Mouse (Mus musculus) embryonic facial prominence, embryonic 12.5 days (tissue): ENCODE data around the gene Serpina12. TPM values are rescaled to one million over a fixed set of nuclear protein-coding genes. Genes with fewer than 3 reads are reported as not detected.

Experiments
- ATAC-seq: fragments of 200-750 bp; cut with Nextera tagmentation; 2 replicates; pipeline ENCODE4 v1.8.0; 2017; ENCODE audit not compliant: insufficient number of reproducible peaks, insufficient read depth, low FRiP score, low TSS enrichment
- H3K27ac ChIP-seq: fragments of 300-500 bp; sonication (generic); 2 replicates; pipeline ENCODE4 v1.5.1; 2016; ENCODE audit warnings: mild to moderate bottlenecking
- H3K27me3 ChIP-seq: fragments of 300-500 bp; sonication (generic); 2 replicates; pipeline ENCODE4 v1.6.1; 2016; ENCODE audit warnings: mild to moderate bottlenecking, moderate library complexity
- H3K36me3 ChIP-seq: fragments of 300-500 bp; sonication (generic); 2 replicates; pipeline ENCODE4 v1.6.1; 2016; ENCODE audit warnings: mild to moderate bottlenecking
- H3K4me1 ChIP-seq: fragments of 300-500 bp; sonication (generic); 2 replicates; pipeline ENCODE4 v1.6.1; 2016
- H3K4me2 ChIP-seq: fragments of 300-500 bp; sonication (generic); replicated peaks from 2 replicates; pipeline ENCODE4 v1.6.1; 2016; ENCODE audit warnings: mild to moderate bottlenecking, moderate library complexity
- H3K4me3 ChIP-seq: fragments of 300-500 bp; sonication (generic); 2 replicates; pipeline ENCODE4 v1.5.1; 2016; ENCODE audit warnings: mild to moderate bottlenecking
- H3K9ac ChIP-seq: fragments of 300-500 bp; sonication (generic); 2 replicates; pipeline ENCODE4 v1.6.1; 2016; ENCODE audit warnings: mild to moderate bottlenecking, moderate library complexity
- H3K9me3 ChIP-seq: fragments of 300-500 bp; sonication (generic); 2 replicates; pipeline ENCODE4 v1.6.1; 2016; ENCODE audit warnings: mild to moderate bottlenecking, moderate library complexity
- WGBS: fragments of 180-500 bp; shearing (Covaris S2); methylation state at CpG from one replicate; pipeline ENCODE4 v1.1.7; 2016; 5-methylcytosine and 5-hydroxymethylcytosine counted together
- polyA plus RNA-seq: library from polyadenylated mRNA; unstranded; fragments of >200 nt; fragmentation: Nextera tagmentation; extraction: Ambion mirVana; gene quantifications from 2 replicates; pipeline ENCODE4 v1.2.1, GENCODE M21; 2016

The Serpina12 gene
- polyA plus RNA-seq, 1 experiment from 2014 or later = not detected

DNA sequence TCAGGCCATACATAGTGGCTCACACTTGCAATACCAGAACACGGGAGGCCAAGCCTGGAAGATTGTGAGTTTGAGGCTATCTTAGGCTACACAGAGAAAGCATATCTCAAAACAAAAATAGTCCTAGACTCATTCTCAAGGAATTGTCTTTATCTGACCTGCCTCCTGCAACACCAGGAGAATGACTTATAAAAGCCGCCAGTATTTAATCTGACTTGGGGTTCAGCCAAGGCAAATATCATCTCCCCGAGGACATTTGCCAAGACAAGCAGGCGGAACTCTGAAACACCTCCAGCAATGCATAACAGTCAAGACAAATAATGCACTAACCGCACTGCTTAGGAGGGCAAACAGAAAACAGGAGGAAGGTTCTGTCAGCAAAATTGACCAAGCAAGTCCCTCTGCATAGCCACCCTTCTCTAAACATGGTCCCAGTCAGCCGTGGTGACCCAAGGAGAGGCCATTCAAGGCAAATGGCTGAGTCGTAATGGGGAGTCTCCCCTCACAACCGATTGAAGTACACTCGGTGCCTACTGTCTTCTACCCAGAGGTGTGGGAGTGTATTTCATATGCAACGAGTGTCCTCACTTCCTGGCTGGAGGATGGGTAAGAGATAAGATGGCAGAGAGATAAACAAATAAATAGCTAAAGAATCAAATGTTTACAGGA is 41.5 kb downstream of the Serpina12 start:
- WGBS = 87% methylated on average over 10 of the region's 10 CpGs
- Histone ChIP-seq H3K4me3 (no peak overlapping the region), H3K36me3 (no peaks in the 10 kb centered on the region), H3K9ac (no peak overlapping the region), H3K9me3 (no peaks in the 10 kb centered on the region), H3K27ac (no peak overlapping the region), H3K27me3 (no peaks in the 10 kb centered on the region), H3K4me1 (no peaks in the 10 kb centered on the region), H3K4me2 (no peak overlapping the region)
- no peak for ATAC-seq

DNA sequence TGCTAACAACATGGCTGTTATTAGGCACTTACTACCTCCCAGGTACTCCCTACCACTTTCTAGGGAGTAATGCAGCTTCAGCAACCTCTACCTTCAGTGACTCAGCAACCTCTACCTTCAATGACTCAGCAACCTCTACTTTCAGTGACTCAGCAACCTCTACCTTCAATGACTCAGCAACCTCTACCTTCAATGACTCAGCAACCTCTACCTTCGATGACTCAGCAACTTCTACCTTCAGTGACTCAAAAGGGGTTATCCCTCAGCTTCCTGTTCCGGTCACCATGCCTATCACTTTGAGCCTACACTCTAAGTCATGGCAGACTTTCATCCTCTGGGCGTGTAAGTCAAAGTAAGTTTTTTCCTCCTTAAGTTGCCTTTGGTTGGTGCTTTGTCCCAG is 43.6 kb downstream of the Serpina12 start:
- H3K4me1 ChIP-seq = no peaks in the 10 kb centered on the region
- H3K36me3 ChIP-seq = no peaks in the 10 kb centered on the region
- no peak overlapping the region for H3K27ac ChIP-seq
- no peak overlapping the region for H3K4me3 ChIP-seq
- H3K27me3 ChIP-seq = no peaks in the 10 kb centered on the region
- no peak overlapping the region for H3K4me2 ChIP-seq
- ATAC-seq = no peak
- H3K9me3 ChIP-seq = no peaks in the 10 kb centered on the region
- 87% methylated on average over 3 of the region's 3 CpGs for WGBS
- no peak overlapping the region for H3K9ac ChIP-seq

DNA sequence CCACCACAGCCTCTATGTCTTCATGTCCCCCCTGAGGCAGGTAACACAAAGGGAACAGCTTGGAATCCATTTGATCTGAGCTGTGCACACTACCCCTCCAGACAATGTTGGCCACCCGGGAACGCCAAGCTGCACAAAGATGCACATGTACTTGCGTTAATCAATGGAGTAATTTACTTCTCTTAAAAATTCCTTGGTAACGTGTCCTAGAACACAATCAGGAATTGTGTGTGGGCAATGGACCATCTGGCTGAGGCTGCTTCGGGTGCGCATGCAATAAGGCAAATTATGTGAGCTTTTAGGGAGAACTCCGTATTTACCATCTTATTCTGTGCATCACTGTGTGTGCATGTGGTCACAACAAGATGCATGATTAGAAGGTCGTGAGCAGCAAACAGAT is 44.6 kb downstream of the Serpina12 start:
- H3K4me1 ChIP-seq = no peaks in the 10 kb centered on the region
- H3K4me3 ChIP-seq = no peak overlapping the region
- no peaks in the 10 kb centered on the region for H3K36me3 ChIP-seq
- no peaks in the 10 kb centered on the region for H3K27me3 ChIP-seq
- no peak for ATAC-seq
- H3K9ac ChIP-seq = no peak overlapping the region
- no peak overlapping the region for H3K4me2 ChIP-seq
- no peak overlapping the region for H3K27ac ChIP-seq
- no peaks in the 10 kb centered on the region for H3K9me3 ChIP-seq
- WGBS = 88% methylated on average over 8 of the region's 8 CpGs

- 65% methylated on average over 2 of the region's 2 CpGs for WGBS
- no peak for ATAC-seq
Measured at GRCm38 (mm10) chr12:103996513-103996912, 47.7 kb downstream of the Serpina12 start.

GRCm38 (mm10) chr12:103995292-103996072 is 48.8 kb downstream of the Serpina12 start:
- H3K27ac ChIP-seq = no peak overlapping the region
- H3K4me3 ChIP-seq = no peak overlapping the region
- ATAC-seq = no peak
- H3K9ac ChIP-seq = no peak overlapping the region
- H3K9me3 ChIP-seq = no peaks in the 10 kb centered on the region
- H3K36me3 ChIP-seq = no peaks in the 10 kb centered on the region
- H3K4me1 ChIP-seq = no peaks in the 10 kb centered on the region
- no peak overlapping the region for H3K4me2 ChIP-seq
- no peaks in the 10 kb centered on the region for H3K27me3 ChIP-seq
- 37% methylated on average over 5 of the region's 5 CpGs for WGBS

More at GRCm38 (mm10) chr12:103996513-103996912, 47.7 kb downstream of the Serpina12 start:
- no peak overlapping the region for H3K4me2 ChIP-seq
- H3K9ac ChIP-seq = no peak overlapping the region
- H3K27me3 ChIP-seq = no peaks in the 10 kb centered on the region
- H3K9me3 ChIP-seq = no peaks in the 10 kb centered on the region
- no peaks in the 10 kb centered on the region for H3K36me3 ChIP-seq
- H3K4me3 ChIP-seq = no peak overlapping the region
- H3K4me1 ChIP-seq = no peaks in the 10 kb centered on the region
- H3K27ac ChIP-seq = no peak overlapping the region

GRCm38 (mm10) chr12:103992945-103993344 is 51.3 kb downstream of the Serpina12 start:
- Histone ChIP-seq H3K4me3 (no peak overlapping the region), H3K4me2 (no peak overlapping the region), H3K9me3 (no peaks in the 10 kb centered on the region), H3K27me3 (no peaks in the 10 kb centered on the region), H3K9ac (no peak overlapping the region), H3K36me3 (no peaks in the 10 kb centered on the region), H3K4me1 (no peaks in the 10 kb centered on the region), H3K27ac (no peak overlapping the region)
- 58% methylated on average over 7 of the region's 7 CpGs for WGBS
- no peak for ATAC-seq

GRCm38 (mm10) chr12:103989857-103990256 is 54.4 kb downstream of the Serpina12 start, which contains the start of gene Serpina11:
Serpina11 (minus strand) TSS chr12:103989957.
- Histone ChIP-seq H3K27me3 (no peaks in the 10 kb centered on the region), H3K27ac (no peak within 1 kb of the TSS), H3K4me1 (no peaks in the 10 kb centered on the region), H3K4me3 (no peak within 1 kb of the TSS), H3K36me3 (no peaks in the 10 kb centered on the region), H3K9ac (no peak within 1 kb of the TSS), H3K9me3 (no peaks in the 10 kb centered on the region), H3K4me2 (no peak within 1 kb of the TSS)
- ATAC-seq = no peak
- 87% methylated on average over 6 of the region's 6 CpGs for WGBS

- 40% methylated on average over 2 of the region's 2 CpGs for WGBS
- Histone ChIP-seq H3K4me2 (no peak overlapping the region), H3K4me3 (no peak overlapping the region), H3K36me3 (no peaks in the 10 kb centered on the region), H3K27me3 (no peaks in the 10 kb centered on the region), H3K9ac (no peak overlapping the region), H3K27ac (no peak overlapping the region), H3K9me3 (no peaks in the 10 kb centered on the region), H3K4me1 (no peaks in the 10 kb centered on the region)
- no peak for ATAC-seq
Measured at GRCm38 (mm10) chr12:103989514-103989767, 54.8 kb downstream of the Serpina12 start.

GRCm38 (mm10) chr12:103988754-103989513 is 55.3 kb downstream of the Serpina12 start:
- H3K27ac ChIP-seq = no peak overlapping the region
- 48% methylated on average over 14 of the region's 14 CpGs for WGBS
- no peaks in the 10 kb centered on the region for H3K36me3 ChIP-seq

GRCm38 (mm10) chr12:103985868-103986267 is 58.4 kb downstream of the Serpina12 start:
- ATAC-seq = no peak
- no peaks in the 10 kb centered on the region for H3K27me3 ChIP-seq
- no peak overlapping the region for H3K9ac ChIP-seq
- no peak overlapping the region for H3K27ac ChIP-seq
- no peaks in the 10 kb centered on the region for H3K4me1 ChIP-seq
- H3K36me3 ChIP-seq = no peaks in the 10 kb centered on the region
- H3K4me3 ChIP-seq = no peak overlapping the region
- H3K9me3 ChIP-seq = no peaks in the 10 kb centered on the region
- 71% methylated on average over 5 of the region's 5 CpGs for WGBS
- H3K4me2 ChIP-seq = no peak overlapping the region

More at GRCm38 (mm10) chr12:103988754-103989513, 55.3 kb downstream of the Serpina12 start:
- no peak for ATAC-seq
- no peak overlapping the region for H3K4me2 ChIP-seq
- H3K9me3 ChIP-seq = no peaks in the 10 kb centered on the region
- H3K4me3 ChIP-seq = no peak overlapping the region
- no peak overlapping the region for H3K9ac ChIP-seq
- H3K4me1 ChIP-seq = no peaks in the 10 kb centered on the region
- no peaks in the 10 kb centered on the region for H3K27me3 ChIP-seq

GRCm38 (mm10) chr12:103984935-103985334 is 59.3 kb downstream of the Serpina12 start:
- no peak overlapping the region for H3K9ac ChIP-seq
- no peaks in the 10 kb centered on the region for H3K27me3 ChIP-seq
- 63% methylated on average over 4 of the region's 4 CpGs for WGBS
- no peak overlapping the region for H3K4me3 ChIP-seq
- no peak for ATAC-seq
- H3K4me2 ChIP-seq = no peak overlapping the region
- H3K27ac ChIP-seq = no peak overlapping the region
- H3K4me1 ChIP-seq = no peaks in the 10 kb centered on the region
- no peaks in the 10 kb centered on the region for H3K9me3 ChIP-seq
- no peaks in the 10 kb centered on the region for H3K36me3 ChIP-seq
